Mouse (Mus musculus) retina, adult 2 months (tissue): ENCODE results near the gene Btbd35f18.
"Not testable (repeated sequence)": the region's sequence is repeated elsewhere in the genome, so short reads cannot be mapped to it uniquely, and the experiment has no call there.

Experiments
- DNase-seq: peaks from one replicate; pipeline ENCODE4 v3.0.0-alpha.2; 2012; ENCODE audit warnings: low read depth, low spot score

The Btbd35f18 gene

GRCm38 (mm10) chrX:3699933-3700332 is at the start of gene Btbd35f18:
Btbd35f18 (plus strand) TSS chrX:3700233.
- not testable (repeated sequence) for DNase-seq
